Mouse (Mus musculus): ENCODE measurements around the gene Rbm3.

The Rbm3 gene

GRCm38 (mm10) chrX:8145153-8145991 is at the start of gene Rbm3:
Gene Rbm3, minus strand, starts transcription at chrX:8145880.
- peak; percentile 75 for DNase-seq

GRCm38 (mm10) chrX:8193419-8193723 is 47.7 kb upstream of the Rbm3 start, which contains the start of gene Ebp:
Gene Ebp, minus strand, starts transcription at chrX:8193512.
- no peak for DNase-seq

- DNase-seq, result peak; percentile 75
These were observed 47.1 kb upstream of the Rbm3 start for GRCm38 (mm10) chrX:8192640-8193418.

GRCm38 (mm10) chrX:8192126-8192639 is 46.5 kb upstream of the Rbm3 start:
- DNase-seq, result no peak

GRCm38 (mm10) chrX:8182871-8183540 is 37.3 kb upstream of the Rbm3 start:
- no peak for DNase-seq

- DNase-seq, result no peak
These were observed 34.0 kb upstream of the Rbm3 start for GRCm38 (mm10) chrX:8179646-8180045.

- DNase-seq, result no peak
These were observed 33.2 kb upstream of the Rbm3 start for GRCm38 (mm10) chrX:8178871-8179270.

GRCm38 (mm10) chrX:8175504-8176385 is 30.1 kb upstream of the Rbm3 start, which contains the start of gene Tbc1d25:
Gene Tbc1d25, minus strand, starts transcription at chrX:8176181.
- peak; percentile 81 for DNase-seq

- no peak for DNase-seq
These were observed 29.5 kb upstream of the Rbm3 start for GRCm38 (mm10) chrX:8175169-8175503.

GRCm38 (mm10) chrX:8167716-8168647 is 22.3 kb upstream of the Rbm3 start:
- no peak for DNase-seq

- no peak for DNase-seq
These were observed 18.8 kb upstream of the Rbm3 start for GRCm38 (mm10) chrX:8164471-8164870.

- peak; percentile 29 for DNase-seq
These were observed 17.4 kb upstream of the Rbm3 start for GRCm38 (mm10) chrX:8163076-8163475.

- no peak for DNase-seq
These were observed 1.9 kb downstream of the Rbm3 start for GRCm38 (mm10) chrX:8143750-8144149.

- DNase-seq, result no peak
These were observed 2.7 kb downstream of the Rbm3 start for GRCm38 (mm10) chrX:8142948-8143347.

- DNase-seq, result no peak
These were observed 4.6 kb downstream of the Rbm3 start for GRCm38 (mm10) chrX:8141058-8141457.

GRCm38 (mm10) chrX:8140446-8140845 is 5.2 kb downstream of the Rbm3 start:
- DNase-seq, result no peak

GRCm38 (mm10) chrX:8139480-8139879 is 6.2 kb downstream of the Rbm3 start:
- DNase-seq, result no peak

- no peak for DNase-seq
These were observed 9.8 kb downstream of the Rbm3 start for GRCm38 (mm10) chrX:8135886-8136285.

- DNase-seq, result peak; percentile 85
These were observed 13.4 kb downstream of the Rbm3 start, which contains the start of gene Wdr13 for GRCm38 (mm10) chrX:8132017-8132976. Gene Wdr13, minus strand, starts transcription at chrX:8132892.

- DNase-seq, result no peak
These were observed 14.3 kb downstream of the Rbm3 start for GRCm38 (mm10) chrX:8131393-8131792.

Measured in cerebellum, adult 8-10 months (tissue).